Mouse (Mus musculus) embryonic fibroblast, embryonic 13.5 days (primary cell): ENCODE data around the gene Eya3.

Experiments used
- CTCF ChIP-seq: IDR thresholded peaks from 2 replicates; pipeline ENCODE4 v1.5.1; 2011; ENCODE audit warnings: mild to moderate bottlenecking, control low read depth, low read length, moderate library complexity, borderline replicate concordance; ENCODE audit not compliant: insufficient read depth
- POLR2A ChIP-seq: IDR thresholded peaks from 2 replicates; pipeline ENCODE4 v1.6.1; 2011; ENCODE audit warnings: low read depth, mild to moderate bottlenecking, control low read depth, low read length, moderate library complexity

DNA sequence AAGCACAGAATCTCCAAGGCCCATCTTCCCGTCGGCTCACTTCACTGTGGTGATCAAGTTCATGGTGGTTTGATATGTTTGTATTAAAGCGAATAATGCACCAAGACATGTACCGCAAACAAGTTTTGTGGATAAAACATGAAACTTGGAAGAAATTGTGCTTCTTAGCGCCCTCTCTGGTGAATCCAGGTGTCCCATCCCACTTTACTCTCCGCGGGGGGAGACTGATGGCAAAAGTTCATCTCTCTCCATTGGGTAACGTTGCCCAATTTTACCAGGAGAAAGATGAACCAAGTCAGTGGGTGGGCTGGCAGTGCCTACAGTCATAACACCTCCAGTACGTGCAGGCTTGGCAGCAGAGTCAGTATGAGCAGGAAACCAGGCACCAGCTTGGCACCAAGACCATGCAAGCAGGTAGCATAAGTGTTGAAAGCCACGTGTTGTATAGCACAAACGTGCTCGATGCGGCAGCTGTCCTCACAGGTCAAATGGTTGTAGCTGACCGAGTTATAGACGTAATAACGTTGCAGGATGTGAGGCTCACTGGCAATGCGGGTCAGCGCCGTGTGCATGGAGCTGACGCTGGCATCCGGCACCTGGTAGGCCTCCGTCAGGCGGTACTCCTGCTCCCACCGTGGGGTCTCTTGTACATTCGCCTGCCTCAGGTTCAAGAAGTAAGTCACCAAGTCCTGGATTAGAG, 94.4 kb downstream of the Eya3 start:
- TF ChIP-seq CTCF (no peak), POLR2A (no peak)
